In genomic region chr13:68996661-68997060, GRCm38 (mm10) we compare ENCODE assay signal across 19 mouse cellular contexts. TPM values are rescaled to one million over a fixed set of nuclear protein-coding genes. Genes with fewer than 3 reads are reported as not detected.
A peak's percentile ranks its signal among the peaks of the same experiment; 100 is the strongest.
DNase-seq lines count a peak whose midpoint lies in the region; ATAC-seq and TF ChIP-seq lines count a peak whose summit lies in the region.
"Had no signal": no experiment of that assay in that cellular context is flagged by ENCODE, and none has a peak within 500 bp of the region (broad histone marks: within the 10 kb centered on the region; RNA-seq: fewer than 3 reads in every experiment).

No protein-coding gene starts in this region.

- H3K9ac ChIP-seq in embryonic facial prominence, embryonic 14.5 days (ENCODE audit: low read depth, low read length) = no peak overlapping the region
- H3K9ac ChIP-seq in hindbrain, postnatal 0 days (replicated peaks; ENCODE audit: low read length) = no peak overlapping the region
- no peak overlapping the region for H3K9ac ChIP-seq in lung, embryonic 14.5 days
- H3K9ac ChIP-seq: embryonic facial prominence, embryonic 13.5 days; heart, embryonic 15.5 days; limb, embryonic 15.5 days had no signal

- no peak for ATAC-seq in embryonic facial prominence, embryonic 14.5 days (ENCODE audit: low read depth)
- no peak for ATAC-seq in hindbrain, postnatal 0 days
- no peak for ATAC-seq in lung, embryonic 14.5 days (ENCODE audit: insufficient read depth)

- WGBS in embryonic facial prominence, embryonic 14.5 days = 34% methylated on average over 3 of the region's 3 CpGs
- 90% methylated on average over 3 of the region's 3 CpGs for WGBS in embryonic facial prominence, embryonic 10.5 days
- WGBS in hindbrain, postnatal 0 days = 38% methylated on average over 3 of the region's 3 CpGs
- 85% methylated on average over 3 of the region's 3 CpGs for WGBS in hindbrain, embryonic 10.5 days
- 52% methylated on average over 3 of the region's 3 CpGs for WGBS in lung, embryonic 14.5 days

- H3K36me3 ChIP-seq in embryonic facial prominence, embryonic 14.5 days (ENCODE audit: control insufficient read depth, insufficient read depth, low read length) = no peaks in the 10 kb centered on the region
- H3K36me3 ChIP-seq in embryonic facial prominence, embryonic 10.5 days (replicated peaks) = no peaks in the 10 kb centered on the region
- no peaks in the 10 kb centered on the region for H3K36me3 ChIP-seq in hindbrain, postnatal 0 days (ENCODE audit: insufficient read depth, low read length)
- H3K36me3 ChIP-seq in hindbrain, embryonic 10.5 days = no peaks in the 10 kb centered on the region
- no peaks in the 10 kb centered on the region for H3K36me3 ChIP-seq in lung, embryonic 14.5 days (ENCODE audit: insufficient read depth)
- H3K36me3 ChIP-seq: embryonic facial prominence, embryonic 13.5 days; heart, embryonic 15.5 days; limb, embryonic 15.5 days had no signal

- H3K4me3 ChIP-seq in embryonic facial prominence, embryonic 14.5 days (ENCODE audit: low read depth, low read length) = no peak overlapping the region
- no peak overlapping the region for H3K4me3 ChIP-seq in embryonic facial prominence, embryonic 10.5 days
- no peak overlapping the region for H3K4me3 ChIP-seq in hindbrain, postnatal 0 days (ENCODE audit: low read length)
- no peak overlapping the region for H3K4me3 ChIP-seq in hindbrain, embryonic 10.5 days
- H3K4me3 ChIP-seq in lung, embryonic 14.5 days (ENCODE audit: low read depth, low read length) = no peak overlapping the region
- H3K4me3 ChIP-seq: heart, embryonic 15.5 days; limb, embryonic 15.5 days; myocyte had no signal

- peaks cover 8% of the 10 kb centered on the region for H3K4me1 ChIP-seq in embryonic facial prominence, embryonic 14.5 days (ENCODE audit: control insufficient read depth, insufficient read depth, low read length)
- H3K4me1 ChIP-seq in embryonic facial prominence, embryonic 10.5 days = peaks cover 22% of the 10 kb centered on the region
- H3K4me1 ChIP-seq in hindbrain, postnatal 0 days (ENCODE audit: insufficient read depth, low read length) = peaks cover 6% of the 10 kb centered on the region
- peaks cover 21% of the 10 kb centered on the region for H3K4me1 ChIP-seq in hindbrain, embryonic 10.5 days (replicated peaks)
- H3K4me1 ChIP-seq in lung, embryonic 14.5 days (ENCODE audit: insufficient read depth) = no peaks in the 10 kb centered on the region; the same call in 1 of the 2 replicates

- no peak for TF ChIP-seq CTCF in hindbrain, postnatal 0 days (IDR thresholded peaks at IDR 0.05; ENCODE audit: low read depth)
- TF ChIP-seq CTCF in lung, embryonic 14.5 days (IDR thresholded peaks at IDR 0.05; ENCODE audit: low read depth) = no peak

- peak; percentile 63 for DNase-seq in embryonic facial prominence, embryonic 14.5 days (ENCODE audit: low spot score)
- no peak for DNase-seq in embryonic facial prominence, embryonic 10.5 days (ENCODE audit: low spot score)
- DNase-seq in hindbrain, postnatal 0 days (ENCODE audit: low spot score) = peak; percentile 73
- no peak for DNase-seq in hindbrain, embryonic 10.5 days (ENCODE audit: low spot score)
- peak; percentile 44 for DNase-seq in lung, embryonic 14.5 days
- DNase-seq in lung, postnatal 14 days = no peak
- DNase-seq in retina, postnatal 1 day = peak; percentile 24
- no peak for DNase-seq in retina, embryonic 14.5 days (ENCODE audit: low spot score)
- DNase-seq: adrenal gland, adult 8-10 months; cerebellum, adult 18-20 months; heart, adult 18-20 months; lung, adult 18-20 months had no signal

- no peak overlapping the region for H3K27ac ChIP-seq in embryonic facial prominence, embryonic 14.5 days (replicated peaks; ENCODE audit: low read depth, low read length)
- H3K27ac ChIP-seq in embryonic facial prominence, embryonic 10.5 days (replicated peaks) = no peak overlapping the region
- no peak overlapping the region for H3K27ac ChIP-seq in hindbrain, postnatal 0 days
- no peak overlapping the region for H3K27ac ChIP-seq in hindbrain, embryonic 10.5 days
- H3K27ac ChIP-seq in lung, embryonic 14.5 days (ENCODE audit: low read depth) = no peak overlapping the region
- H3K27ac ChIP-seq: embryonic facial prominence, embryonic 13.5 days; heart, embryonic 15.5 days; limb, embryonic 15.5 days had no signal

- H3K4me2 ChIP-seq in embryonic facial prominence, embryonic 14.5 days (ENCODE audit: low read depth, low read length) = 0 out of 2 replicates have a peak overlapping the region, but pooled peaks have one; percentile 7
- no peak overlapping the region for H3K4me2 ChIP-seq in hindbrain, postnatal 0 days (ENCODE audit: low read depth, low read length)
- peak overlapping the region; percentile 72 for H3K4me2 ChIP-seq in lung, embryonic 14.5 days

- H3K27me3 ChIP-seq in embryonic facial prominence, embryonic 14.5 days (replicated peaks; ENCODE audit: control insufficient read depth, insufficient read depth, low read length) = peaks cover 4% of the 10 kb centered on the region; the same call in 1 of the 2 replicates
- H3K27me3 ChIP-seq in embryonic facial prominence, embryonic 10.5 days (replicated peaks; ENCODE audit: low read depth, poor library complexity, severe bottlenecking) = peaks cover 51% of the 10 kb centered on the region
- no peaks in the 10 kb centered on the region; the same call in 1 of the 2 replicates for H3K27me3 ChIP-seq in hindbrain, postnatal 0 days (ENCODE audit: insufficient read depth, low read length)
- peaks cover 48% of the 10 kb centered on the region for H3K27me3 ChIP-seq in hindbrain, embryonic 10.5 days (ENCODE audit: insufficient read depth, poor library complexity, severe bottlenecking)
- peaks cover 8% of the 10 kb centered on the region; the same call in 1 of the 2 replicates for H3K27me3 ChIP-seq in lung, embryonic 14.5 days (ENCODE audit: insufficient read depth, low read length)
- H3K27me3 ChIP-seq: CH12.LX had no signal

- H3K9me3 ChIP-seq in embryonic facial prominence, embryonic 14.5 days (ENCODE audit: control insufficient read depth, low read length) = no peaks in the 10 kb centered on the region
- no peaks in the 10 kb centered on the region for H3K9me3 ChIP-seq in embryonic facial prominence, embryonic 10.5 days
- no peaks in the 10 kb centered on the region for H3K9me3 ChIP-seq in hindbrain, postnatal 0 days (ENCODE audit: low read length)
- no peaks in the 10 kb centered on the region for H3K9me3 ChIP-seq in hindbrain, embryonic 10.5 days
- no peaks in the 10 kb centered on the region for H3K9me3 ChIP-seq in lung, embryonic 14.5 days (ENCODE audit: low read depth, low read length)
- H3K9me3 ChIP-seq: embryonic facial prominence, embryonic 13.5 days; heart, embryonic 15.5 days; limb, embryonic 15.5 days had no signal

RNA-seq across cellular contexts. Expression of gene Adcy2, which starts 2.7 kb away (rescaled TPM):
- 9.1 and 11.2 TPM in 2 replicates for polyA plus RNA-seq in embryonic facial prominence, embryonic 14.5 days (2014; fragmentation: Nextera tagmentation; extraction: Ambion mirVana)
- polyA plus RNA-seq in embryonic facial prominence, embryonic 10.5 days (2016; fragmentation: Nextera tagmentation; extraction: Ambion mirVana) = 0.54 and 0.66 TPM in 2 replicates
- total RNA-seq in hindbrain, postnatal 0 days (2014; rRNA removed) = 35.1 and 44.2 TPM in 2 replicates
- polyA plus RNA-seq in hindbrain, postnatal 0 days (2015; fragmentation: Nextera tagmentation; extraction: Ambion mirVana) = 16.7 and 16.9 TPM in 2 replicates
- polyA plus RNA-seq in hindbrain, embryonic 10.5 days (2016; fragmentation: Nextera tagmentation; extraction: Ambion mirVana) = 0.81 and 1.5 TPM in 2 replicates
- 23.8 and 24.4 TPM in 2 replicates for polyA plus RNA-seq in lung, embryonic 14.5 days (2014; fragmentation: Nextera tagmentation; extraction: Ambion mirVana)
- total RNA-seq: CH12.LX; hematopoietic stem cell, adult 5-6 weeks; megakaryocyte-erythroid progenitor cell, adult 5-6 weeks had no signal
- polyA plus RNA-seq: myocyte had no signal

Comparison
In these comparisons a context has a peak if more than half of its experiments do, and no peak if none do; other contexts are left out.
1. DNase-seq: peak in embryonic facial prominence, embryonic 14.5 days (single experiment), hindbrain, postnatal 0 days (single experiment), lung, embryonic 14.5 days (single experiment) and retina, postnatal 1 day (single experiment); none in embryonic facial prominence, embryonic 10.5 days (single experiment), hindbrain, embryonic 10.5 days (single experiment), lung, postnatal 14 days (single experiment) and retina, embryonic 14.5 days (single experiment).